8 mouse cellular contexts compared by ENCODE assay signal in the genomic region with DNA sequence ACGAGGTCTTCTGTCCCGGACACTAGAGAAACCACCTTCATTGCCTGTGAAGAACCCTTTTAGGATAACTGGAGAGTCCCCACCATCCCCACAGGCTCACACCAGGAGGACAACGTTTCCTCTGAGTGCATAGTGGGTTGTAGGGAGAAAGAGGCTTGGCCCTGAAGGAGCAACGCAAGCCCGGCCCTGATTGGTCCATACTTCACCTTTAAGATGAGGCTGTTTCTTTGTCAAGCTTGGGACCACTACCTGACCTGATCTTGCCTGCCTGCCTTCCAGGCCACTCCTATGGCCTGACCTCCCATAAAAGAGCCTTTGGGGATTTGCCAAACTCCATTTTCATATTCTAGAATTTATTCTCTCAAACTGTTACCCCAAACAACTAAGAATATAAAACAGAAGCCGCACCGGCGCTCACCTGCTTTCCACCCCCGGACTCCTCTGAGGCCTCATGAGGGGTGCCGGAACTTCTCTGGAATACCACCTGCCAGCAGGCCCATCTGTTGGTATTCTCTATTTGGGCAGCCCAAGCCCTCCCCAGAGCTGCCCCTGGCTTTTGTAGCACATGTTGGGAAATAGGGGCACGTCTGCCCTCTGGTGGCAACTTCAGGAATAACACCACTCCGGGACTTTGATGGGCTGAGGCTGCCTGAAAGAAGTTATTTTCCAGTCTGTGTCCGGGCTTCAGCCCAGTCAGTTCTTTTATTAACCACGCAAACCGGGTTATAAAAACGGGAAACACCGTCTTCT.
DNase-seq lines count a peak whose midpoint lies in the region; ATAC-seq lines count a peak whose summit lies in the region.

No protein-coding gene starts in this region.

- no peak overlapping the region for H3K4me3 ChIP-seq in forebrain, embryonic 15.5 days
- no peak overlapping the region for H3K4me3 ChIP-seq in hindbrain, embryonic 12.5 days

- 29% methylated on average over 17 of the region's 17 CpGs for WGBS in forebrain, embryonic 15.5 days
- WGBS in hindbrain, embryonic 12.5 days: 25% methylated on average over 17 of the region's 17 CpGs

- H3K27me3 ChIP-seq in forebrain, embryonic 15.5 days: no peaks in the 10 kb centered on the region
- peaks cover 3% of the 10 kb centered on the region; the same call in 1 of the 2 replicates for H3K27me3 ChIP-seq in hindbrain, embryonic 12.5 days

- no peak overlapping the region for H3K9ac ChIP-seq in forebrain, embryonic 15.5 days (replicated peaks)
- H3K9ac ChIP-seq in hindbrain, embryonic 12.5 days: no peak overlapping the region

- peak overlapping the region; percentile 24; the same call in 1 of the 2 replicates for H3K4me2 ChIP-seq in forebrain, embryonic 15.5 days (replicated peaks)
- no peak overlapping the region for H3K4me2 ChIP-seq in hindbrain, embryonic 12.5 days (replicated peaks)

- peak; percentile 73 for ATAC-seq in forebrain, embryonic 15.5 days (replicated peaks)
- peak; percentile 32; the same call in 1 of the 2 replicates for ATAC-seq in hindbrain, embryonic 12.5 days (ENCODE audit: low FRiP score)

- H3K4me1 ChIP-seq in forebrain, embryonic 15.5 days: peaks cover 3% of the 10 kb centered on the region; the same call in 1 of the 2 replicates
- peaks cover 6% of the 10 kb centered on the region; the same call in 1 of the 2 replicates for H3K4me1 ChIP-seq in hindbrain, embryonic 12.5 days

- no peaks in the 10 kb centered on the region for H3K9me3 ChIP-seq in forebrain, embryonic 15.5 days
- H3K9me3 ChIP-seq in hindbrain, embryonic 12.5 days (replicated peaks): no peaks in the 10 kb centered on the region

- no peak overlapping the region for H3K27ac ChIP-seq in forebrain, embryonic 15.5 days (replicated peaks)
- H3K27ac ChIP-seq in hindbrain, embryonic 12.5 days: no peak overlapping the region

- peak; percentile 83 for DNase-seq in NIH3T3 (ENCODE audit: low read depth)
- peak; percentile 97 for DNase-seq in cerebellum, adult 11 months
- DNase-seq in layer of hippocampus, postnatal 14 days (ENCODE audit: low spot score in 2 of 2): peak; percentile 85 to 88
- peak; percentile 62 to 80 for DNase-seq in lung, postnatal 4 days
- peak; percentile 84 to 89 for DNase-seq in right cerebral cortex, postnatal 10 days (ENCODE audit: low spot score in 2 of 2)
- DNase-seq in urinary bladder, postnatal 14 days (ENCODE audit: low spot score): peak; percentile 76

- no peaks in the 10 kb centered on the region for H3K36me3 ChIP-seq in forebrain, embryonic 15.5 days
- no peaks in the 10 kb centered on the region for H3K36me3 ChIP-seq in hindbrain, embryonic 12.5 days
